Mouse (Mus musculus): ENCODE data around the gene Pappa2. TPM values are rescaled to one million over a fixed set of nuclear protein-coding genes. Genes with fewer than 3 reads are reported as not detected.
A peak's percentile ranks its signal among the peaks of the same experiment; 100 is the strongest.

Gene Pappa2
- polyA plus RNA-seq, 1 experiment from 2014 or later = 1.2 TPM

DNA sequence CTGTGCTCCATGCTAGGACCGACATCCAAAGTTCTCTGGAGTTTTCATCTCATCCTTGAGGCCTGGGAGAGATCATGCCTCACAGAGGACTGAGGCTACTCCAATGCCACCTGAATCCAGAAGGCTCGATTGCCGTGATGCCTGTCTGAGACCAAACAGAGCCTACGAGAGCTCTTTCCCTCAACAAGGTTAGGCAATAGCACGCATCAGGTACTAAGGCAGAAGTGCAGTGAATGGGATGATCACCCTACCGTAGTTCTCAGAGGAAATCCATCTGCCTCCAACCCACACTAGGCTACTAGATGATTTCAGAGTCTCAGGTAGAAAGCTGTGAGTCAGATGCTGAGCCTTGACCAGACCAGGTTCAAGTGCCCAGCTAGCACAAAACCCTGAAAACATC, 31.2 kb downstream of the Pappa2 start:
- ATAC-seq (ENCODE audit: low FRiP score, low TSS enrichment) = no peak
- no peak overlapping the region for H3K9ac ChIP-seq (replicated peaks; ENCODE audit: low read length)
- H3K4me1 ChIP-seq (ENCODE audit: insufficient read depth, low read length) = 0 out of 2 replicates have a peak, but pooled peaks cover 3% of the 10 kb centered on the region
- H3K4me2 ChIP-seq (replicated peaks; ENCODE audit: low read depth, low read length) = no peak overlapping the region
- H3K36me3 ChIP-seq (ENCODE audit: insufficient read depth, low read length) = no peaks in the 10 kb centered on the region
- H3K27me3 ChIP-seq (ENCODE audit: insufficient read depth, low read length) = no peaks in the 10 kb centered on the region
- WGBS = 89% methylated on average over 6 of the region's 6 CpGs
- no peaks in the 10 kb centered on the region for H3K9me3 ChIP-seq (ENCODE audit: low read length)
- H3K27ac ChIP-seq (ENCODE audit: low read length) = no peak overlapping the region
- no peak overlapping the region for H3K4me3 ChIP-seq (ENCODE audit: low read length)

DNA sequence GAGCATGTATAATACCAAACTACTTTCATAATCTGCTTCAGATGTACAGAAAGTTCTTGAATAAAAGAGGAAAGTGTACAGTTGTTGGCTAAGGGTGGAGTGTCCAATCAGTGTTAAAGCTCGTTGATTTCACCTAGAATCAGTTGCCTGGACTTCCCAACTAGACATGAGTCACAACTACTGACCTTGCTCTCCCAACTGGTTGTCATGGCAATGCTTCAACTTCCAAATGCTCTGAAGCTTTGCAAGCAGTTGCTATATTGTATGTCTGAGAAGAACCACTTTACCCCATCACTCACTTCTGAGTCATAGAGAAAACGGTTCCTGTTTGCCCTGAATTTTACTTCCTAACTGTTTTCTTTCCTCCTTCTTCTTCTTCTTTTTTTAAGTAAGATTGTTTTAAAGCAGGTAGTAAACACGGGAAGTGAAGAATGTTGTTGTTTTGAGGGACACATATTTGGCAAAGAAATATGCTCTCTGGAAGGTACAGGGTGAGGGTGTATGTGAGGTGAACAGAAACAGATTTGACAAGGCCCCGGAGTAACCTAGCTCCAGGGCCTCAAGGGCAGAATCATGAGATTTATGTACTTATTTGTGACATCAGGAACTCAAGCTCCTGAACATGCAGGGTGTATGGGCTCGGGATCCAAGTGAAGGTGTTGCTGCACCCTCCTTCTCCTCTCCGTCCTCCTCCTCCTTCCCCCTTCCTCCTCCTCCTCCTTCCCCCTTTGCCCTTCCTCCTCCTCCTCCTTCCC, 32.1 kb downstream of the Pappa2 start:
- H3K4me2 ChIP-seq (replicated peaks; ENCODE audit: low read depth, low read length) = no peak overlapping the region
- no peak for ATAC-seq (ENCODE audit: low FRiP score, low TSS enrichment)
- no peak overlapping the region for H3K4me3 ChIP-seq (ENCODE audit: low read length)
- no peaks in the 10 kb centered on the region for H3K36me3 ChIP-seq (ENCODE audit: insufficient read depth, low read length)
- H3K9ac ChIP-seq (replicated peaks; ENCODE audit: low read length) = no peak overlapping the region
- 49% methylated on average over 6 of the region's 6 CpGs for WGBS
- H3K4me1 ChIP-seq (ENCODE audit: insufficient read depth, low read length) = 0 out of 2 replicates have a peak, but pooled peaks cover 3% of the 10 kb centered on the region
- no peak overlapping the region for H3K27ac ChIP-seq (ENCODE audit: low read length)
- no peaks in the 10 kb centered on the region for H3K27me3 ChIP-seq (ENCODE audit: insufficient read depth, low read length)
- no peaks in the 10 kb centered on the region for H3K9me3 ChIP-seq (ENCODE audit: low read length)

DNA sequence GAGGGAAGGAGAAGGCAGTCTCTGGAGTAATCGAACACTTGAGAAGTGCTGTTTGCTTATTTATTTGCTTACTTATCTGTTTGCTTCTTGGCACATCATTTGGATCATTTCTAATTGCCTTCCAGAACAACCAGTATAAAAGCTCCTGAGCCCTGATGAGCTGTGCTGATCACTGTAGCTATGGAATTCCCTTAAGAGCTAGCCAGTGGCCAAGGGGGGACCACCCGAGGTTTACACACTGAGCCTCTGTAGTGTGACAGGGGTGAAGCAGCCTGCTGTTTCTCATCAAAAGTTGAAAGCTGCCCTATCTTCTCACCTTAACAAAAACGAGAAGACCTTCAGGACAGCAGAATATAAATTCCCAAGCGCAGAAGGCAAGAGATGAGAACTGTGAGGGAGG, 35.4 kb downstream of the Pappa2 start:
- no peaks in the 10 kb centered on the region for H3K27me3 ChIP-seq (ENCODE audit: insufficient read depth, low read length)

DNA sequence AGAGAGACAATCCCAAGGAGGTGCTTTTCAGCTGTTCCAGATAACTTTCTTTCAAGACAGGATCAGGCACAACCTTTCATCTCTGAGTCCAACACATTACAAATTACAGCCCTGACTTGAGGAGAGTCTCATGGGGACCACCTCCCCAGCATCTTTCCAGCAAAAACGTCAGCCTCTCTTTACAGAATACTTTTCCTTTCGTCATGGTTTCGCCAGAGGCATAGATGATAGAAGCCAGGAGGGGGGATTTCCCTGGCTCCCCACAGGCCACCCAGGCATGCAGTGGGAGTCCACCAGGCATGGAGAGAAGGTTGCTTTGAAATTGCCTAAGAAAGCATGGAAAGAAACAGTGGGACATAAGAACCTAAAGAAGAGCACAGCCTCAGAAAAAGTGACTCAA, 37.4 kb downstream of the Pappa2 start:
- H3K4me3 ChIP-seq (ENCODE audit: low read length) = no peak overlapping the region

More for the DNA sequence above, 35.4 kb downstream of the Pappa2 start:
- ATAC-seq (ENCODE audit: low FRiP score, low TSS enrichment) = no peak
- H3K9me3 ChIP-seq (ENCODE audit: low read length) = no peaks in the 10 kb centered on the region
- H3K4me2 ChIP-seq (replicated peaks; ENCODE audit: low read depth, low read length) = no peak overlapping the region
- no peak overlapping the region for H3K4me3 ChIP-seq (ENCODE audit: low read length)
- no peaks in the 10 kb centered on the region for H3K36me3 ChIP-seq (ENCODE audit: insufficient read depth, low read length)
- no peak overlapping the region for H3K9ac ChIP-seq (replicated peaks; ENCODE audit: low read length)
- no peak overlapping the region for H3K27ac ChIP-seq (ENCODE audit: low read length)
- no peaks in the 10 kb centered on the region for H3K4me1 ChIP-seq (ENCODE audit: insufficient read depth, low read length)
- WGBS = 58% methylated on average over 4 of the region's 4 CpGs

DNA sequence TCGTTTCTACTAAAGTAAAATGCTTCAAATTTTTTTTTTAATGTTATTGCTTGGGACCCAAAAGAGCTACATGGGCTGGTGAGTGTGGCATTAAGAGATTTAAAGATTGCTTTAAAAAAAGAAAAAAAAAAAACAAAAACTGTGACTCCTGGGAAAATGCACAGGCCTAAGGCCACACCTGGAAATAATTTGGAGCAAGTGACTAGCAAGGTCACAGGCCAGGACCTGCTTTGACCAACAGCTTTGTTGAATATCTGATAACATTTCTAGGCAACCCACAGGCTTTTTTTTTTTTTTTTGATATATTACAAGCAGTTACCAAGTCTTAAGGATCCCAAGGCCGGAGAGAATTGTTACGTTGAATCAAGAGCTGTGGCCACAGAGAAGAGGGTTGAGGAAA, 39.3 kb downstream of the Pappa2 start:
- H3K27ac ChIP-seq (ENCODE audit: low read length) = no peak overlapping the region
- no peak for ATAC-seq (ENCODE audit: low FRiP score, low TSS enrichment)
- H3K4me2 ChIP-seq (replicated peaks; ENCODE audit: low read depth, low read length) = no peak overlapping the region

More for the DNA sequence above, 37.4 kb downstream of the Pappa2 start:
- Histone ChIP-seq H3K36me3 (ENCODE audit: insufficient read depth, low read length) (no peaks in the 10 kb centered on the region), H3K9ac (replicated peaks; ENCODE audit: low read length) (no peak overlapping the region), H3K4me2 (replicated peaks; ENCODE audit: low read depth, low read length) (no peak overlapping the region), H3K27ac (ENCODE audit: low read length) (no peak overlapping the region), H3K4me1 (ENCODE audit: insufficient read depth, low read length) (no peaks in the 10 kb centered on the region), H3K9me3 (ENCODE audit: low read length) (no peaks in the 10 kb centered on the region), H3K27me3 (ENCODE audit: insufficient read depth, low read length) (no peaks in the 10 kb centered on the region)
- 50% methylated on average over 3 of the region's 3 CpGs for WGBS
- ATAC-seq (ENCODE audit: low FRiP score, low TSS enrichment) = no peak

DNA sequence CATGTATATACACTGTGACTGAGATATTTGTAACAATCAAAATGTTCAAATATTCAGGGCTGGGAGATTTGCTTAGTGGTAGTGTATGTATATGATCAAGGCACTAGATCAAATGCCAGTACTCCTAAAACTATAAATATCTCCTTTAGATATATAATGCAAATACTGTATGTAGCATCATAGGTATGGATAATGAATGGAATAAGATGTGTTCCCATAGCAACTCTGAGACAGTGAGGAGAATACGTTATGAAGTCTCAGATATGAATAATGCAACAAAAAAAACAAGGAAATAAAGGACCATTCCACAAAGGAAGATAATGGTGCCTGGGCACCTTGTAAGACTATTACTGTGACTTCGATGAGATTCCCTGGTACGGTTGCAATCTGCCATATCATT, 45.8 kb downstream of the Pappa2 start:
- H3K27me3 ChIP-seq (ENCODE audit: insufficient read depth, low read length) = no peaks in the 10 kb centered on the region
- no peak for ATAC-seq (ENCODE audit: low FRiP score, low TSS enrichment)

More for the DNA sequence above, 39.3 kb downstream of the Pappa2 start:
- Histone ChIP-seq H3K4me1 (ENCODE audit: insufficient read depth, low read length) (no peaks in the 10 kb centered on the region), H3K9ac (replicated peaks; ENCODE audit: low read length) (no peak overlapping the region), H3K9me3 (ENCODE audit: low read length) (no peaks in the 10 kb centered on the region), H3K4me3 (ENCODE audit: low read length) (no peak overlapping the region), H3K36me3 (ENCODE audit: insufficient read depth, low read length) (no peaks in the 10 kb centered on the region), H3K27me3 (ENCODE audit: insufficient read depth, low read length) (no peaks in the 10 kb centered on the region)
- 60% methylated on average over 3 of the region's 3 CpGs for WGBS

DNA sequence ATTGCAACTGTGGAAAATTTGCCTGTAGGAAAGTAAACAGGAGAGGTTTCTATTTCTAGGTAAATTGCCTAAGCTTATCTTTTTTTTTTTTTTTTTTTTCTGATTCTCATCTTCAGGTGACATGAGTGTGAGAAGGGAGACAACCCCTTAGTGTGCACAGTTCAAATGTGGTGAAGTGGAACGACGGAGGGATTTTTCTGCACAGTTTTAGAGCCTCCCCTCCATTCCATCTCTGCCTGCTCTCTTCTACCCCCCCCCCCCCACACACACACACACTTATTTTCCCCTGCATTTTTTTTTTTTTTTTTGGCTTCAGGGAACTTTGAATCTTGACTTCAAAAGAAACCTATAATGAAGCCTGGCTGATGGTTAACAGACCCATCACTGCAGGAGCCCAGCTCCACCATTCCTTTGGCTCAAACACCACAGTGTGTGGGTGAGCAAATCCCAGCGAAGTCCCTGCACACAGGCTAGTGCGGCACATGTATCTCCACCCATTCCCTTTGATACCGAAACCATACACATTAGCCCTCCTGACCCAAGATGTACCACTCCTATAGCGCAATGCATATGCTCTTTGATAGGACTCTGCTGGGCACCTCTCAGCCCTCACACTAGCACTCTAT, 49.0 kb downstream of the Pappa2 start:
- WGBS = 66% methylated on average over 6 of the region's 6 CpGs
- H3K9ac ChIP-seq (replicated peaks; ENCODE audit: low read length) = no peak overlapping the region
- H3K4me2 ChIP-seq (replicated peaks; ENCODE audit: low read depth, low read length) = no peak overlapping the region
- ATAC-seq (ENCODE audit: low FRiP score, low TSS enrichment) = peak; percentile 96
- 0 out of 2 replicates have a peak, but pooled peaks cover 3% of the 10 kb centered on the region for H3K4me1 ChIP-seq (ENCODE audit: insufficient read depth, low read length)
- H3K9me3 ChIP-seq (ENCODE audit: low read length) = no peaks in the 10 kb centered on the region
- H3K36me3 ChIP-seq (ENCODE audit: insufficient read depth, low read length) = no peaks in the 10 kb centered on the region
- no peak overlapping the region for H3K4me3 ChIP-seq (ENCODE audit: low read length)
- H3K27me3 ChIP-seq (ENCODE audit: insufficient read depth, low read length) = no peaks in the 10 kb centered on the region
- no peak overlapping the region for H3K27ac ChIP-seq (ENCODE audit: low read length)

More for the DNA sequence above, 45.8 kb downstream of the Pappa2 start:
- Histone ChIP-seq H3K4me3 (ENCODE audit: low read length) (no peak overlapping the region), H3K9ac (replicated peaks; ENCODE audit: low read length) (no peak overlapping the region), H3K4me2 (replicated peaks; ENCODE audit: low read depth, low read length) (no peak overlapping the region), H3K27ac (ENCODE audit: low read length) (no peak overlapping the region), H3K9me3 (ENCODE audit: low read length) (no peaks in the 10 kb centered on the region), H3K36me3 (ENCODE audit: insufficient read depth, low read length) (no peaks in the 10 kb centered on the region), H3K4me1 (ENCODE audit: insufficient read depth, low read length) (0 out of 2 replicates have a peak, but pooled peaks cover 3% of the 10 kb centered on the region)
- WGBS = 86% methylated on average over 3 of the region's 3 CpGs

DNA sequence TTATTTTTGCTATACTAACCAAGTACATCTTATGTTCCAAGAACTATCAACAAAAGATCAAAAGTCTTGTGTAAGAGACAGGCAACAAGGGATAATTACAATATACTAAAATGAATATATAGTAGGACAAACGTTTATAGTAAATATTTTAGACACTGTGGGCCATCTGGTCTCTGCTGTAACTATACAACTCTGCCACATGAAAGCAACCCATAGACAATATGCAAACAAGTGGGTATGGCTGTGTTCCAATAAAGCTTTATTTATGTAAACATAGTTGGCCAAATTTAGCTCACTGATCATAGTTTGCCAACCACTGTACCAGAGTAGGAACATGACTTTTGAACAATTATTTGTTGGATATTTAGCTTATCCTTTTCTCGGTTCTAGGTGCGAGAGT, 50.9 kb downstream of the Pappa2 start:
- 80% methylated on average over 3 of the region's 3 CpGs for WGBS
- H3K4me3 ChIP-seq (ENCODE audit: low read length) = no peak overlapping the region
- no peak overlapping the region for H3K4me2 ChIP-seq (replicated peaks; ENCODE audit: low read depth, low read length)
- H3K27ac ChIP-seq (ENCODE audit: low read length) = no peak overlapping the region
- H3K36me3 ChIP-seq (ENCODE audit: insufficient read depth, low read length) = no peaks in the 10 kb centered on the region
- H3K27me3 ChIP-seq (ENCODE audit: insufficient read depth, low read length) = no peaks in the 10 kb centered on the region
- no peak overlapping the region for H3K9ac ChIP-seq (replicated peaks; ENCODE audit: low read length)
- 0 out of 2 replicates have a peak, but pooled peaks cover 3% of the 10 kb centered on the region for H3K4me1 ChIP-seq (ENCODE audit: insufficient read depth, low read length)
- ATAC-seq (ENCODE audit: low FRiP score, low TSS enrichment) = no peak
- no peaks in the 10 kb centered on the region for H3K9me3 ChIP-seq (ENCODE audit: low read length)

DNA sequence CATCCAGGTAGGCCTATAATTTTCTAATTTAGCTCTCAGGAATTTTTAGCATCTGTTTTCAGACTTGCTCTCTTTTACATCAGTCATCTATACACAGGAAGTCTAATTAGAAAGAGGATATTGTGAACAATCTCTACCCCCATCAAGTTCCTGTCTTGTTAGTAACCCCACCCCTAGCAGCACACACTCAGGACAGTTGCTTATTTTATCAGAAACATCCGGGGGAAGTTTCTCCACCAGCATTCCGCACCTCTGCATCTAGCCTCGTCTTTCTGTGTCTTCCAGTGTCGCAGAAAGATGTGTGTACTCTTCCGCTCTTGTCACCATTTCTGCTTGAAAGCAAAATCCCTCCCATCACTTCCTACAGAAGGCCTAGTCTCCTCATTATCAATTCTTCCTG, 59.8 kb downstream of the Pappa2 start:
- Histone ChIP-seq H3K4me1 (ENCODE audit: insufficient read depth, low read length) (no peaks in the 10 kb centered on the region), H3K9ac (replicated peaks; ENCODE audit: low read length) (no peak overlapping the region), H3K36me3 (ENCODE audit: insufficient read depth, low read length) (no peaks in the 10 kb centered on the region), H3K27me3 (ENCODE audit: insufficient read depth, low read length) (no peaks in the 10 kb centered on the region), H3K4me3 (ENCODE audit: low read length) (no peak overlapping the region), H3K4me2 (replicated peaks; ENCODE audit: low read depth, low read length) (no peak overlapping the region), H3K9me3 (ENCODE audit: low read length) (no peaks in the 10 kb centered on the region), H3K27ac (ENCODE audit: low read length) (no peak overlapping the region)
- WGBS = 65% methylated on average over 5 of the region's 5 CpGs
- ATAC-seq (ENCODE audit: low FRiP score, low TSS enrichment) = no peak

DNA sequence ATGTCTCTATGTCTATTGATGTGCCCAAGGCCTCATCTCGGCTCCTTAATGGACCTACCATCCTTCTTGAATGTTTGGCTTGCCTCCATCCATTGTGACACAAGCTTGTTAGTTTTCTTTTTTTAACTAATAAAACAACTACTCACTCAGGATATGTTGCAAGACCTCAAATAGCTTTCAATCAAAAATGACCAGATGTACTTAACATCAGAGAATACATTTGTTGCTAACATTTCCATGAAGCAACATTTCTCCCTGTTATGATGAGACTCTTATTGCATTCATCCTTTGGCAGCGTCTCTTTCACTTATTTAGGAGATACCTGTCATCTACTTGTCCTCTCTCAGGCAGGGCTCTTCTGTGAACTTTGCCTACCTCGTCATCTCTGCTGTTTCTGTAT, 61.4 kb downstream of the Pappa2 start:
- 67% methylated on average over 3 of the region's 3 CpGs for WGBS
- H3K4me1 ChIP-seq (ENCODE audit: insufficient read depth, low read length) = no peaks in the 10 kb centered on the region
- no peak overlapping the region for H3K4me3 ChIP-seq (ENCODE audit: low read length)
- no peaks in the 10 kb centered on the region for H3K36me3 ChIP-seq (ENCODE audit: insufficient read depth, low read length)
- H3K27ac ChIP-seq (ENCODE audit: low read length) = no peak overlapping the region
- H3K9me3 ChIP-seq (ENCODE audit: low read length) = no peaks in the 10 kb centered on the region
- ATAC-seq (ENCODE audit: low FRiP score, low TSS enrichment) = no peak
- no peaks in the 10 kb centered on the region for H3K27me3 ChIP-seq (ENCODE audit: insufficient read depth, low read length)
- H3K9ac ChIP-seq (replicated peaks; ENCODE audit: low read length) = no peak overlapping the region
- no peak overlapping the region for H3K4me2 ChIP-seq (replicated peaks; ENCODE audit: low read depth, low read length)
